Mouse (Mus musculus): Measurements from ENCODE around the gene Lrwd1.
"Not testable (repeated sequence)": the region's sequence is repeated elsewhere in the genome, so short reads cannot be mapped to it uniquely, and the experiment has no call there.

The Lrwd1 gene

DNA sequence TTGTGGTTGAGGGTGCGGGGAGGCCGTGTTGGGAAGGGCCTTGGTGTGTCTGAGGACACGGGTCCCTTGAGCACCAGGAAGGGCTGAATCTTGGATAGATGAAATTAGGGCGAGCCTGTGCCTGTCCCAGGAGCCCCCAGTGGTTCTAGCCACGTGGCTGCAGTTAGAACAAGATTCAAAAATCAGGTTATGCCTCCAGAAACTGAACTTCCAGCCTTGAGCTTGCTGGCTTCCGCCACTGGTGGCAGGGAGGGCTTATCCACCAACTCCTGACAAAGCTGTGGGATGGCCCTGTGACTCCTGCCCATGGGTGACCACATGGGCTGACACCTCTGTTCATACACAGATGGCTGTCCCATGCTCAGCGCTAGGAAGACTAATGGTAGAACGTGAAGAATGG lies 11.8 kb upstream of the Lrwd1 start:
- DNase-seq (ENCODE audit: low spot score in 2 of 2), result no peak

DNA sequence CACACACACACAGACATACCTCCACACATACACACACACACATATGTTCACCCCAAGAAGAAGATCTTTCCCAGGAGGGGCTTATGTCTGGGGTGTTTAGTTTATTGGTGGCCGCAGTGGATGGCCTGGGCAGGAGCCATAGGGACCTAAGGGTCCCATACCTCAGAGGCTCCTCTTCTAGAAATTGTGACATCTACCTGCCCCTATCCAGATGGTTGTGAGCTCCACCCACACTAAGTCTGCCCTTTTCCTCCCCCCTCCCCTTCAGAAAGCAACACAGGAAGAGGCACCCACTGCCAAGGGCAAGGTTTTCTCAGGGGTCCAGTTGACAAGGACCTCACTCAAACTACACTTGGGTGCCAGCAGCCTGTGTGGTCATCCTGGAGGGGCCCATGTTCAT lies 11.1 kb upstream of the Lrwd1 start:
- DNase-seq (ENCODE audit: low spot score in 2 of 2), result no peak

- no peak for DNase-seq (ENCODE audit: low spot score in 2 of 2)
Measured at GRCm38 (mm10) chr5:136144606-136145430, 8.9 kb upstream of the Lrwd1 start.

DNA sequence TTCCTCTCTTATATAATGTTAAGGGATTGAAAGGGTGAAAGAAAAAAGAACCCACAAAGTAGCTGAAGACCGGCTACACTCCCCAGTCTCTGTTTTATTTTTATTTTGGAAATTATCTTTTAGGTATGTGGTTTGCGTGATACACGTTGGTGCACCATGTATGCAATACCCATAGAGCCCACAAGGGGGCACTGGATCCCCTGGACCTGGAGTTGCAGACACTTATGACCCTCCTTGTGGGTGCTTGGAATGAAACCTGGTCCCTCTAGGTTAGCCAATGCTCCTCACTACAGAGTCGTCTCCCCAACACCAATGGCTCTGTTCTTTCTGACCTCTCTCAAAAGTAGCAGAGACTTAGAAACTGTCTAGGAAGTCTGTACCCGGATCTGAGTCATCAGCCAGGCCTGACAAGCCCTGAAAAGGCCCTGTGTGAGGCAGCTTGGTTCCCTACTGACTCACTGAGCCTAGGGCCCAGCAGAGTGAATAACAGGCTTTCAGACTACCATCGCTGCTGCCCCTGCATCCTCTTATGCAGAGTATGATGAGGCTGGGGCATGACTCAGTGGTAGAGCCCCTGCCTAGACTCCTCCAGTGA lies 7.4 kb upstream of the Lrwd1 start:
- no peak for DNase-seq (ENCODE audit: low spot score in 2 of 2)

- no peak for DNase-seq (ENCODE audit: low spot score in 2 of 2)
Measured at GRCm38 (mm10) chr5:136142746-136143145, 6.9 kb upstream of the Lrwd1 start.

GRCm38 (mm10) chr5:136140057-136140482 lies 4.2 kb upstream of the Lrwd1 start:
- DNase-seq (ENCODE audit: low spot score in 2 of 2), result no peak

GRCm38 (mm10) chr5:136139393-136139792 lies 3.5 kb upstream of the Lrwd1 start:
- DNase-seq (ENCODE audit: low spot score in 2 of 2), result no peak

- no peak for DNase-seq (ENCODE audit: low spot score in 2 of 2)
Measured at GRCm38 (mm10) chr5:136137658-136138274, 1.9 kb upstream of the Lrwd1 start.

DNA sequence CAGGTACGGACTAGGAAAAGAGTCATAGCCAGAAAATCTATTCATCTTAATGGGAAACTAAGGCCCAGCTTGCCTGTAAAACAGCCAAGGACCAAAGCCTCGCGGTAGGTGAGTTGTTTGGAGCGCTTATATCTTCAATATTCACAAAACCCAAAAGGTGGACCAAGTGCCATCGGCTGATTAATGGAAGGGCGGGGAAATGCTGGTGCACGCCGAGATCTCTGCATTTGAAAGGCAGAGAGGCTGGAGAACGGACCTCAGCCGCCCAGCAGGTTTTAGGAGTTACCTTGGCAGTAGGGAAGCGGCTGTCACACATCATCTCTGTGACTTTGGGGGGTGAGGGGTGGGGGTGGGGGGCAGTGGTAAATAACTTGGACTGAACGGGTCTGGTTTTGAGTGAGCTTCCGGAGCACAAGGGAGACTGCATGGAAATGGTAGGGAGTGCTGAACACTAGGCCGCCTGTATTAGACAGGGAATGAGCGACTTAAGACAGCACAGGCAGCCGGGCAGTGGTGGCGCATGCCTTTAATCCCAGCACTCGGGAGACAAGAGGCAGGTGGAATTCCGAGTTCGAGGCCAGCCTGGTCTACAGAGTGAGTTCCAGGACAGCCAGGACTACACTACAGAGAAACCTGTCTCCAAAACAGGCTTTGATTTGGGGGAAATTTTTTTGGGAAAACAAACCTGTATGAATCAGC lies 567 bp upstream of the Lrwd1 start:
- no peak for DNase-seq (ENCODE audit: low spot score in 2 of 2)

GRCm38 (mm10) chr5:136122165-136122564 lies 13.7 kb downstream of the Lrwd1 start:
- DNase-seq (ENCODE audit: low spot score in 2 of 2), result no peak

DNA sequence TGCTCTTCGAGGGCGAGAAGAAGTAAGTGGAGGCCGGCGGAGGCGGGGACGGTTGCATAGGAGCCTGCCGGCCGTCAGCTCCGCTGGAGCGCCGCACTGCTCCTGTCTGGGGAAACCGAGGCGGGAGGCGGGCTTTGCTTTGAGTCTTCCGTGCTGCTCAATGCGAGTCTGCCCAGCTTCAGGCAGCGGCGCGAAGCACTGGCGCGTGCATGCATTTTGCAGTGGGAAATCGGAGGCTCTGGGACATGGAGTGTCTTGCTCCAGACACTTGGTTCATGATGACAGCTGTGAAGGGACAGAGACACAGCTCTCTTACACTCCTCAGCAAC lies 19.1 kb downstream of the Lrwd1 start:
- no peak for DNase-seq (ENCODE audit: low spot score in 2 of 2)

DNA sequence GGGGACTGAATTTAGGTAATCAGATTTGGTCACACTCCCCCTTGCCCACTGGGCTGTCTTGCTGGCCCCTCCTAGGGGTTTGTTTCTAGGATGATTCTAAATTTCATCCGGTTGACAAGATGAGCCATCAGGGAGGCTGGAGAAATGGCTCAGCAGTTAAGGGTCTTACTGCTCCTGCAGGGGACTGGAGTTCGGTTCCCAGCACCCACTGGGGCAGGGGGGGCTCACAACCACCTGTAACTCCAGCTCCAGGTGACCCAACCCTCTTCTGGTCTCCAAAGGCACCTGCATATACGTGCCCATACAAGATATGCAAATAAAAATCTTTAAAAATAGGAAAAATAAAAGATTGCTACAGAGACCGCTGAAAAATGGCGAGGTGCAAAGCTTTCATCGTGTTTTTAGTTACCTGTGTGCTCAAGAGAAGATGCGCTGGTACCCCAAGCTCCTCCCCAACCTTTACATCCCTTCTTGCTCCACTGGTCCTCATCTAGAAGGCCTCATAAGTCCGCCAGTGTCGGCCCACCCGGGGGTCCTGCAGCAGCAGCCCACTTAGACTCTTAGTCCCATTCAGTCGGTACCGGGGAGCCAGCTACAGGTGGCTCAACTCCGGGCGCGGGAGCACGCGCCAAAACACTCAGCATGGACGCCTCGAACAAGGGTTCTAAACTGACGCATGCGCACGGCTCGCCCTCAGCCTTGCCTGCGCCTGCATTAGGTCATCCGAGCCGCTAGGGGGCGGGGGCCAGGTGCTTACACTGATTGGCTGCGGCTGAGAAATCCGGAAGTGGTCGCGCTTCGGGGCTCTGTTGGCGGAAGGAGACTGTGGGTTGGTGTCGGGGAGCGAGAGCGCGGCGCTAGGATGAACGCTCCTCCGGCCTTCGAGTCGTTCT lies 19.7 kb downstream of the Lrwd1 start, which contains the start of gene Polr2j:
Polr2j (plus strand) TSS at position 741 of the 893 bp plus-strand sequence.
- DNase-seq (ENCODE audit: low spot score in 2 of 2), result peak; percentile 94 to 96

DNA sequence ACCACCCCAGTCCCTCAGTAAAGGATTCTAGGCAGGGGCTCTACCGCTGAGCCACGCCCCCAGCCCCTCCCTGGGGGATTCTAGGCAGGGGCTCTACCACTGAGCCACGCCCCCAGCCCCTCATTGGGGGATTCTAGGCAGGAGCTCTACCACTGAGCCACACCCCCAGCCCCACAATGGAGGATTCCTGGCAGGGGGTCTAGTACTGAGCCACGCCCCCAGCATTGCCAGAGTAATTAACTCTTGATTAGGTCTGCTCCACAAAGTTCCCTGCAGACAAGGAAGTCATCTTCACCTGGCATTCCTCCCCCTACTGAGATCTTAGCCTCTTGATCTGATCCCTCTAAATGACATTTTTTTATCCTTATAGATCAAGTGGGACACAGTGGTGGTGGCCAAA lies 22.3 kb downstream of the Lrwd1 start:
- not testable (repeated sequence) for DNase-seq (ENCODE audit: low spot score in 2 of 2)

- DNase-seq (ENCODE audit: low spot score in 2 of 2), result no peak
Measured at GRCm38 (mm10) chr5:136109042-136109441, 26.8 kb downstream of the Lrwd1 start.

- DNase-seq (ENCODE audit: low spot score in 2 of 2), result no peak
Measured at GRCm38 (mm10) chr5:136108486-136108885, 27.4 kb downstream of the Lrwd1 start.

GRCm38 (mm10) chr5:136104511-136104910 lies 31.4 kb downstream of the Lrwd1 start:
- DNase-seq (ENCODE audit: low spot score in 2 of 2), result no peak

DNA sequence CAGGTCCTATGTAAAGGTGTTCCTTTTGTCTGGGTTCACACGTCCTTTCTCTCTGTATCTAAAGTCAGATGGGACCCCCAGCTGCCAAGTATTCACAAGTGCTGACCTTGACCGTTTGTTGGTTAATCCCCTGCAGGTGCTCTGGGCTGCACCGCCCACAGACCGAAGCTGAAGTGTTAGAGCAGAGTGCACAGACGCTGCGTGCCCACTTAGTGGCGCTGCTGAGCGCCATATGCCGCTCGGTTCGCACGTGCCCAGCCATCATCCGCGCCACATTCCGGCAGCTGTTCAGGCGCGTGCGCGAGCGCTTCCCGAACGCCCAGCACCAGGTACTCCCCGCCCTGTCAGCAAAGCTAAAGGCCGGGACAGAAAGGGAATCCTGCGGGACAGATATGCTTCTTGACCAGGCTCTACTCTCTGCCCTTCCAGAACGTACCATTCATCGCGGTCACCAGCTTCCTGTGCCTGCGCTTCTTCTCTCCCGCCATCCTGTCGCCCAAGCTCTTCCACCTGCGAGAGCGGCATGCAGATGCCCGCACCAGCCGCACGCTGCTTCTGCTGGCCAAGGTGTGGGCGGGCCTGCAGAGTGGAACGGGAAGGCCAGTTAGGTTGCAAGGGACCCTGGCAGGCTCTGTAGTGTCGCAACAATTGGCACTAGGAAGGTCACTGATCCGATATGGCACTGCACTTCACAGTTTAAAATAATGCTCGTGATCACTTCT lies 33.6 kb downstream of the Lrwd1 start:
- DNase-seq (ENCODE audit: low spot score in 2 of 2), result peak; percentile 61 to 70

DNA sequence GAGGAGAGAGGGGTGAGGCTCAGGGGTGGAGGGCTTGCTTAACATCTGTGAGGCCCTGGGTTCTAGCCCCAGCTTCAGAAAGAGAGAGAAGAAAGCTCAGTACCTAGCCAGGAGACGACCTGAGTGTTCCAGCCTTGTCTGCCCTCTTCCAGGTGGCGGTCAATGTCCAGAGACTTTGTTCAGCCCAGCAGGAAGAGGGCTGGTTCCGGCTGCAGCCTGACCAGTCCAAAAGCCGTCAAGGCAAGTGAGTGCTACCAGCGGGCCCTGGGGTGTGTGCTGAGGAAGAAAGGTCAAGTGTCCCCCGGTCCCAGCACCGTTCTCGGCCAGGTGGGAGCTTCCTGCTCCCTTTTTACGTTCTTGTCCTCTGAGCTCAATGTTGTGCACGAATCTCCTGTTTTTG lies 37.3 kb downstream of the Lrwd1 start:
- DNase-seq (ENCODE audit: low spot score in 2 of 2), result no peak

GRCm38 (mm10) chr5:136095089-136095488 lies 40.8 kb downstream of the Lrwd1 start:
- no peak for DNase-seq (ENCODE audit: low spot score in 2 of 2)

- no peak for DNase-seq (ENCODE audit: low spot score in 2 of 2)
Measured at GRCm38 (mm10) chr5:136094249-136095010, 41.4 kb downstream of the Lrwd1 start.

Measured in right cerebral cortex, postnatal 36 days (tissue).